Mouse (Mus musculus) kidney, postnatal 0 days (tissue): Measurements from ENCODE around the gene Supt16. TPM values are rescaled to one million over a fixed set of nuclear protein-coding genes. Genes with fewer than 3 reads are reported as not detected.

Experiments used
- ATAC-seq: fragments of 200-750 bp; cut with Nextera tagmentation; replicated peaks from 2 replicates; pipeline ENCODE4 v1.8.0; 2017; ENCODE audit warnings: low read depth, moderate number of reproducible peaks, moderate TSS enrichment, moderate library complexity; ENCODE audit not compliant: low FRiP score
- DNase-seq: peaks from one replicate; pipeline ENCODE4 v3.0.0-alpha.2; 2016; ENCODE audit warnings: low spot score
- H3K27ac ChIP-seq: fragments of 300-500 bp; sonication (generic); 2 replicates; pipeline ENCODE4 v1.5.1; 2014; ENCODE audit warnings: mild to moderate bottlenecking
- H3K27me3 ChIP-seq: fragments of 300-500 bp; sonication (generic); 2 replicates; pipeline ENCODE4 v1.6.1; 2014; ENCODE audit warnings: low read length, mixed read lengths; ENCODE audit not compliant: insufficient read depth
- H3K36me3 ChIP-seq: fragments of 300-500 bp; sonication (generic); 2 replicates; pipeline ENCODE4 v1.6.1; 2014; ENCODE audit warnings: low read length, mixed read lengths; ENCODE audit not compliant: insufficient read depth
- H3K4me1 ChIP-seq: fragments of 300-500 bp; sonication (generic); replicated peaks from 2 replicates; pipeline ENCODE4 v1.6.1; 2014; ENCODE audit warnings: antibody characterized with exemption, low read length, mixed read lengths; ENCODE audit not compliant: insufficient read depth
- H3K4me2 ChIP-seq: fragments of 300-500 bp; sonication (generic); 2 replicates; pipeline ENCODE4 v1.6.1; 2014; ENCODE audit warnings: mild to moderate bottlenecking, low read length, moderate library complexity, mixed read lengths
- H3K4me3 ChIP-seq: fragments of 300-500 bp; sonication (generic); replicated peaks from 2 replicates; pipeline ENCODE4 v1.5.1; 2014; ENCODE audit warnings: low read depth, low read length
- H3K9ac ChIP-seq: fragments of 300-500 bp; sonication (generic); 2 replicates; pipeline ENCODE4 v1.6.1; 2014; ENCODE audit warnings: low read depth, low read length
- H3K9me3 ChIP-seq: fragments of 300-500 bp; sonication (generic); replicated peaks from 2 replicates; pipeline ENCODE4 v1.6.1; 2016; ENCODE audit warnings: low read length, inconsistent platforms, mixed read lengths
- CTCF ChIP-seq: IDR thresholded peaks from 2 replicates; pipeline ENCODE4 v1.5.1; 2016; ENCODE audit warnings: antibody characterized with exemption, low read depth, mild to moderate bottlenecking, moderate library complexity
- WGBS: fragments of 180-500 bp; shearing (Covaris S2); extraction: QIAGEN DNeasy Blood & Tissue Kit; methylation state at CpG from one replicate; pipeline ENCODE4 v1.1.7; 2014; 5-methylcytosine and 5-hydroxymethylcytosine counted together
- polyA plus RNA-seq: library from polyadenylated mRNA; unstranded; fragments of >200 nt; fragmentation: Nextera tagmentation; extraction: Ambion mirVana; gene quantifications from 2 replicates; pipeline ENCODE4 v1.2.1, GENCODE M21; 2015

Gene Supt16
- polyA plus RNA-seq, 1 experiment from 2014 or later: 38.5 TPM

DNA sequence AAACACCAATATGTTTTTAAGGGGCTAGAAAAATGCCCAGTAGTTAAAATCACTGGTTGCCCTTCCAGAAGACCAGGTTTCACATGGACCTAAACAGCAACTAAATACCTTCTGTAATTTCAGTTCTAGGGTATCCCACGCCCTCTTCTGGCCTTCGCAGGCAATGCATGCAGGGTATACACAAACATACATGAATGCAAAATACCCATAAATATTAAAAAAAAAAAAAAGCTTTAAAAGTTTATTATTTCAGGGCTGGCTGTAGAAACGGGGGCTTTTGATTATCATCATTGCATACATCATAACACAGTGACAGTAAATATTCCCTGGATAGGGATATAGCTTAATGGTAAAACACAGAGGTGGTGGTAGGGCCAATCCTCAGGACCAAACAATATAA lies 1.5 kb downstream of the Supt16 start:
- H3K27me3 ChIP-seq: no peaks in the 10 kb centered on the region
- peak overlapping the region; percentile 81 for H3K4me3 ChIP-seq
- H3K4me2 ChIP-seq: peak overlapping the region; percentile 80
- peak overlapping the region; percentile 93; the same call in 1 of the 2 replicates for H3K9ac ChIP-seq
- TF ChIP-seq CTCF: peak; percentile 71
- no peaks in the 10 kb centered on the region for H3K9me3 ChIP-seq
- peaks cover 7% of the 10 kb centered on the region; the same call in 1 of the 2 replicates for H3K4me1 ChIP-seq
- ATAC-seq: no peak
- H3K36me3 ChIP-seq: no peaks in the 10 kb centered on the region
- 12% methylated on average over 3 of the region's 3 CpGs for WGBS
- peak; percentile 72 for DNase-seq
- H3K27ac ChIP-seq: no peak overlapping the region

DNA sequence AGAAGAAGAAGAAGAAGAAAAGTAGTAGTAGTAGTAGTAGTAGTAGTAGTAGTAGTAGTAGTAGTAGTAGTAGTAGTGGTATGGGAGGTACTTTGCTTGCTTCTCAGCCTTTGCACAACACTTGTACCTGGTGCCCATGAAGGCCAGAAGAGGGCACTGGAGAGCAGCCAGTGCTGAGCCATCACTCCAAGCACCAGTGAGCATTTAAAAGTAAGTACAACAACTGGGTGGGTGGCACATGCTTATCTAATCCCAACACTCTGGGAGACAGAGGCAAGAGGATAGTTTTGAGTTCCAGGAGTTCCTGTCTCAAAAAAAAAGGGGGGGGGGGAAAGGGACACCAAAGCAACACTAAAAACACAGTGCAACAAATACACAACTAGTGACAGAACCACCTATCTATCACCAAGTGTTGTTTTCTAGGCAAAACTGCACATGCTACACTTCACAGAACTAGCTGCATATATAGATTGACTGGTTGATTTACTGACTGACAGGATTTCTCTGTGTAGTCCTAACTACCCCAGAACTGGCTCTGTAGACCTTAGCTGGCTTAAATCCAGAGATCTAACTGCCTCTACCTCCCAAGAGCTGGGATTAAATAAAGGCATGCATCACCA lies 6.4 kb downstream of the Supt16 start:
- H3K4me3 ChIP-seq: no peak overlapping the region
- H3K9ac ChIP-seq: no peak overlapping the region
- TF ChIP-seq CTCF: peak; percentile 70
- no peaks in the 10 kb centered on the region for H3K27me3 ChIP-seq
- H3K36me3 ChIP-seq: no peaks in the 10 kb centered on the region
- 0 out of 2 replicates have a peak, but pooled peaks have one; percentile 49 for ATAC-seq
- H3K4me2 ChIP-seq: no peak overlapping the region
- H3K27ac ChIP-seq: no peak overlapping the region
- H3K9me3 ChIP-seq: no peaks in the 10 kb centered on the region
- DNase-seq: peak; percentile 63
- H3K4me1 ChIP-seq: no peaks in the 10 kb centered on the region

DNA sequence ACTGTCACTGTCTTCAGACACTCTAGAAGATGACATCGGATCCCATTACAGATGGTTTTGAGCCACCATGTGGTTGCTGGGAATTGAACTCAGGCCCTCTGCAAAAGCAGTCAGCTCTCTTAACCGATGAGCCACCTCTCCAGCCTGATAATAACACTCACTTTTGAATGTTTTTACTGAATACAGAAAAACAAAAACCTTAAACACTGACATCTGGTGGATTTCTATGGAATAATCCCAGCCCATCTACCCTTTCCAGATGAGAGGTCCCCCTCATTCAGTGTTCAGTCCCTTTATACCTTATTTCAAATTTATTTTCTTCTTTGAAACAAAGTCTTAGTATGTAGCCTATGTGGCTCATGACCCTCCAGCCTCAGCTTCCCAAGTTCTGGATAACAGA lies 7.7 kb downstream of the Supt16 start:
- H3K36me3 ChIP-seq: no peaks in the 10 kb centered on the region

DNA sequence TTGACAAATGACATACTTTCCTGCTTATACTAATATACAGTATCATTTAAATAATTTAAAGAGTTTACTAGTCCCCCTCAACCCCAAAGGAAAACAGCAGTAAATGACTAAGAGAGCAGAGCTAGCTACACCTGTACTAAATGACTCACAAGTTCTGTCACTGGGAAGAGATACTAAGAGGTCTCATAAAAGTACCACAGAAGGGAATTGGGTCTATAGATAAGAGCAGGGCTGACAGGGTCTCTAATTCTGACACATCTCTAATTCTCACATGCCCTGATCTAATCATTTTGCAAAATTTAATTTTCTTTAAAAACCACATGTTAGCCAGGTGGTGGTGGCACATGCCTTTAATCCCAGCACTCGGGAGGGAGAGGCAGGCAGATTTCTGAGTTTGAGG lies 8.4 kb downstream of the Supt16 start:
- no peak overlapping the region for H3K9ac ChIP-seq
- WGBS: 71% methylated on average over 1 of the region's 1 CpGs
- no peaks in the 10 kb centered on the region for H3K36me3 ChIP-seq
- H3K27me3 ChIP-seq: no peaks in the 10 kb centered on the region
- no peaks in the 10 kb centered on the region for H3K4me1 ChIP-seq
- DNase-seq: no peak
- H3K9me3 ChIP-seq: no peaks in the 10 kb centered on the region
- no peak for ATAC-seq
- H3K27ac ChIP-seq: no peak overlapping the region
- H3K4me3 ChIP-seq: no peak overlapping the region
- H3K4me2 ChIP-seq: no peak overlapping the region
- no peak for TF ChIP-seq CTCF

More for the DNA sequence above, 7.7 kb downstream of the Supt16 start:
- Histone ChIP-seq H3K9ac (no peak overlapping the region), H3K27ac (no peak overlapping the region), H3K4me2 (no peak overlapping the region), H3K4me1 (no peaks in the 10 kb centered on the region), H3K4me3 (no peak overlapping the region), H3K27me3 (no peaks in the 10 kb centered on the region), H3K9me3 (no peaks in the 10 kb centered on the region)
- 75% methylated on average over 2 of the region's 2 CpGs for WGBS
- no peak for ATAC-seq
- peak; percentile 38 for DNase-seq
- TF ChIP-seq CTCF: peak; percentile 40

DNA sequence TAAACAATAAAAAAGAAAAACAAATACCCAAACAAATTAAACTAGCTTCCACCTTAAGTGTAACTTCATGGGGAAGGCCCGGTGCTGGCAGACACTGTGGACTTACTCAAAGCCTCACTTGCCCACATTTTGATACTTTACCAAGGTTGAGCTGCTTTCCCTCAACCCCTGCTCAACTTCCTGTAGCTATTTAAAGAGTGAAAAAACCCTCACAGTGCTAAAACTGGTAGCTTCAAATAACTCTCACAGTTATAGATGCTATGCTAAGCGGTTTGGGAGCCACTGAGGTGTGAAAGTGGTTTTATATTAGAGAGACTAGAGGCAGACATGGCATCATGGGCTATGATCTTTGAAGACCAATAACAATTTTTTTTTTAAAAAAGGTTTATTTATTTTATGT lies 30.6 kb downstream of the Supt16 start:
- H3K4me2 ChIP-seq: no peak overlapping the region
- ATAC-seq (no peak), DNase-seq (no peak)
- TF ChIP-seq CTCF: no peak
- H3K27ac ChIP-seq: no peak overlapping the region
- no peak overlapping the region for H3K4me3 ChIP-seq
- 84% methylated on average over 2 of the region's 2 CpGs for WGBS
- H3K9me3 ChIP-seq: no peaks in the 10 kb centered on the region
- no peaks in the 10 kb centered on the region for H3K27me3 ChIP-seq
- H3K36me3 ChIP-seq: peaks cover 41% of the 10 kb centered on the region
- no peak overlapping the region for H3K9ac ChIP-seq
- H3K4me1 ChIP-seq: no peaks in the 10 kb centered on the region

DNA sequence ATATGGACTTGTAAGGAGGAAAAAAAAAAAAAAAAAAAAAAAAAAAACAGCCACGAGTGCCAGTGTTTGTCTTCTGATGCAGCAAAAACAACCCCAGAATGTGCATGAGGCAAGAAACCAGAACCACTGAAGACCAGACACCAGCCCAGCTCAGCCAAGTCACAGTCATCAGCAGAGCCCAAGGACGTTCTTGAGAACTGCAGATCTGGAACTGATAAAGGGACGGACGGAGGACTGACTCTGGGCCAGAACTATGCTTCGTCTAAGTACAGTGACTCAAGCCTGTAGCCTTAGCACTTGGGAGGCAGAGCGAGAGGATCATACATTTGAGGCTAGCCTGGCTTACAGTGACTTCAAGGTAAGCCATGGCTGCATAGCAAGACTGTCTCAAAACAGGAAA lies 36.3 kb downstream of the Supt16 start:
- DNase-seq: no peak
- TF ChIP-seq CTCF: no peak
- ATAC-seq: no peak
- no peak overlapping the region for H3K4me2 ChIP-seq
- H3K9ac ChIP-seq: no peak overlapping the region
- H3K36me3 ChIP-seq: peaks cover 52% of the 10 kb centered on the region
- no peak overlapping the region for H3K27ac ChIP-seq
- no peak overlapping the region for H3K4me3 ChIP-seq
- H3K9me3 ChIP-seq: no peaks in the 10 kb centered on the region
- 80% methylated on average over 6 of the region's 6 CpGs for WGBS
- H3K27me3 ChIP-seq: no peaks in the 10 kb centered on the region
- no peaks in the 10 kb centered on the region for H3K4me1 ChIP-seq

DNA sequence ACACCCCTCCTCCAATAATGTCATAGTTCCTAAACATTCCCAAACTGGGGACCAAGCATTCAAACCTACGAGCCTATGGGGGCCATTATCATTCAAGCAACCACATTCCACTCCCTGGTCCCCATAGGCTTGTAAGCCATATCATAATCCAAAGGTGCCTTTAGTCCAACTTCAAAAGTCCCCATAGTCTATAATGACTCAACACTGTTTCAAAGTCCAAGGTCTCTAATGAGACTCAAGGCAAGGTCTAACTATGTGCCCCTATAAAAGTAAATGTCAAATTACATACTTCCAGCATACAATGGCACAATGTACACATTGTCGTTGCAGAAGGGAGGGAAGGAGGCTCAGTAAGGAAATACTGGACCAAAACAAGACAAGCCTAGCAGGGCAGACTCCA lies 42.2 kb downstream of the Supt16 start:
- no peak overlapping the region for H3K4me2 ChIP-seq
- DNase-seq (no peak), ATAC-seq (no peak)
- no peak overlapping the region for H3K4me3 ChIP-seq
- H3K9ac ChIP-seq: no peak overlapping the region
- WGBS: 94% methylated on average over 2 of the region's 2 CpGs
- TF ChIP-seq CTCF: no peak
- H3K4me1 ChIP-seq: no peaks in the 10 kb centered on the region
- no peaks in the 10 kb centered on the region for H3K27me3 ChIP-seq
- H3K27ac ChIP-seq: no peak overlapping the region
- H3K9me3 ChIP-seq: no peaks in the 10 kb centered on the region
- peaks cover 16% of the 10 kb centered on the region for H3K36me3 ChIP-seq
